Mouse (Mus musculus): ENCODE data around the gene Wwox. TPM values are rescaled to one million over a fixed set of nuclear protein-coding genes. Genes with fewer than 3 reads are reported as not detected.

Gene Wwox
- polyA plus RNA-seq, 1 experiment from 2014 or later = 11.3 TPM

GRCm38 (mm10) chr8:115397981-115398380, 958.5 kb downstream of the Wwox start:
- WGBS = 79% methylated on average over 3 of the region's 3 CpGs
- Histone ChIP-seq H3K27ac (replicated peaks in 1 of 2; ENCODE audit: control insufficient read depth in 1 of 2, insufficient read depth in 1 of 2, low read depth in 2 of 2, low read length in 2 of 2) (no peak overlapping the region), H3K27me3 (ENCODE audit: control insufficient read depth, insufficient read depth, low read length) (no peaks in the 10 kb centered on the region), H3K4me2 (ENCODE audit: low read length) (no peak overlapping the region), H3K9me3 (ENCODE audit: control insufficient read depth, low read length) (no peaks in the 10 kb centered on the region), H3K4me3 (ENCODE audit: control insufficient read depth in 1 of 2, insufficient read depth in 1 of 2, low read depth in 1 of 2, low read length in 2 of 2) (no peak overlapping the region), H3K4me1 (ENCODE audit: control insufficient read depth in 2 of 2, insufficient read depth in 2 of 2, low read length in 2 of 2) (no peaks in the 10 kb centered on the region), H3K36me3 (ENCODE audit: control insufficient read depth, insufficient read depth, low read length) (no peaks in the 10 kb centered on the region), H3K9ac (ENCODE audit: low read length) (no peak overlapping the region)
- no peak for ATAC-seq (ENCODE audit: insufficient number of reproducible peaks, insufficient read depth, low FRiP score, low read depth)

- no peak for ATAC-seq (ENCODE audit: insufficient number of reproducible peaks, insufficient read depth, low FRiP score, low read depth)
Observed at GRCm38 (mm10) chr8:115400013-115400720, 960.7 kb downstream of the Wwox start.

More at GRCm38 (mm10) chr8:115400013-115400720, 960.7 kb downstream of the Wwox start:
- H3K9me3 ChIP-seq (ENCODE audit: control insufficient read depth, low read length) = no peaks in the 10 kb centered on the region
- 57% methylated on average over 15 of the region's 15 CpGs for WGBS
- no peak overlapping the region for H3K4me3 ChIP-seq (ENCODE audit: control insufficient read depth in 1 of 2, insufficient read depth in 1 of 2, low read depth in 1 of 2, low read length in 2 of 2)
- no peaks in the 10 kb centered on the region for H3K27me3 ChIP-seq (ENCODE audit: control insufficient read depth, insufficient read depth, low read length)
- H3K4me2 ChIP-seq (ENCODE audit: low read length) = no peak overlapping the region
- no peak overlapping the region for H3K9ac ChIP-seq (ENCODE audit: low read length)
- no peak overlapping the region for H3K27ac ChIP-seq (replicated peaks in 1 of 2; ENCODE audit: control insufficient read depth in 1 of 2, insufficient read depth in 1 of 2, low read depth in 2 of 2, low read length in 2 of 2)
- H3K36me3 ChIP-seq (ENCODE audit: control insufficient read depth, insufficient read depth, low read length) = no peaks in the 10 kb centered on the region
- H3K4me1 ChIP-seq (ENCODE audit: control insufficient read depth in 2 of 2, insufficient read depth in 2 of 2, low read length in 2 of 2) = no peaks in the 10 kb centered on the region

Other genes starting within 250 kb of the Wwox start
- gene Vat1l, start 234.0 kb upstream of the Wwox start, polyA plus RNA-seq (2014; fragmentation: Nextera tagmentation; extraction: Ambion mirVana) = 0.20 TPM in 1 of 2 replicates, not detected in the other
- gene Clec3a, start 21.6 kb upstream of the Wwox start, polyA plus RNA-seq (2014; fragmentation: Nextera tagmentation; extraction: Ambion mirVana) = not detected in 2 replicates